Mouse (Mus musculus) neural tube, embryonic 14.5 days (tissue): ENCODE results near the gene Impdh2. TPM values are rescaled to one million over a fixed set of nuclear protein-coding genes. Genes with fewer than 3 reads are reported as not detected.

Experiments used
- ATAC-seq: fragments of 200-750 bp; cut with Nextera tagmentation; 2 replicates; pipeline ENCODE4 v1.8.0; 2017; ENCODE audit warnings: low read depth, mild to moderate bottlenecking, moderate TSS enrichment, moderate library complexity
- H3K27ac ChIP-seq: fragments of 300-500 bp; sonication (generic); 2 replicates; pipeline ENCODE4 v1.5.1; 2014; ENCODE audit warnings: low read depth, mild to moderate bottlenecking, control low read depth, low read length, moderate library complexity, mixed read lengths
- H3K27me3 ChIP-seq: fragments of 300-500 bp; sonication (generic); 2 replicates; pipeline ENCODE4 v1.6.1; 2014; ENCODE audit warnings: low read length; ENCODE audit not compliant: control insufficient read depth, insufficient read depth
- H3K36me3 ChIP-seq: fragments of 300-500 bp; sonication (generic); 2 replicates; pipeline ENCODE4 v1.6.1; 2014; ENCODE audit warnings: low read length, mixed read lengths; ENCODE audit not compliant: control insufficient read depth, insufficient read depth
- H3K4me1 ChIP-seq: fragments of 300-500 bp; sonication (generic); 2 replicates; pipeline ENCODE4 v1.6.1; 2014; ENCODE audit warnings: low read length; ENCODE audit not compliant: control insufficient read depth, insufficient read depth
- H3K4me2 ChIP-seq: fragments of 300-500 bp; sonication (generic); 2 replicates; pipeline ENCODE4 v1.6.1; 2014; ENCODE audit warnings: mild to moderate bottlenecking, low read depth, low read length, control low read depth
- H3K4me3 ChIP-seq: fragments of 300-500 bp; sonication (generic); 2 replicates; pipeline ENCODE4 v1.5.1; 2014; ENCODE audit warnings: low read depth, low read length, control low read depth, mixed read lengths
- H3K9ac ChIP-seq: fragments of 300-500 bp; sonication (generic); replicated peaks from 2 replicates; pipeline ENCODE4 v1.6.1; 2014; ENCODE audit warnings: low read depth, mild to moderate bottlenecking, control low read depth, low read length, mixed read lengths
- H3K9me3 ChIP-seq: fragments of 300-500 bp; sonication (generic); 2 replicates; pipeline ENCODE4 v1.6.1; 2016; ENCODE audit warnings: low read length; ENCODE audit not compliant: control insufficient read depth
- WGBS: fragments of 180-500 bp; shearing (Covaris S2); extraction: QIAGEN DNeasy Blood & Tissue Kit; methylation state at CpG from one replicate; pipeline ENCODE4 v1.1.7; 2014; 5-methylcytosine and 5-hydroxymethylcytosine counted together
- polyA plus RNA-seq: library from polyadenylated mRNA; unstranded; fragments of >200 nt; fragmentation: Nextera tagmentation; extraction: Ambion mirVana; gene quantifications from 2 replicates; pipeline ENCODE4 v1.2.1, GENCODE M21; 2014

Gene Impdh2
- polyA plus RNA-seq = 105 and 119 TPM in 2 replicates

GRCm38 (mm10) chr9:108560227-108560841, at the start of gene Impdh2:
Impdh2 (plus strand) TSS chr9:108560286.
- Histone ChIP-seq H3K4me2 (peak within 1 kb of the TSS; percentile 92), H3K27me3 (no peaks in the 10 kb centered on the region), H3K4me1 (no peaks in the 10 kb centered on the region; the same call in 1 of the 2 replicates), H3K27ac (peak within 1 kb of the TSS; percentile 74), H3K36me3 (peaks cover 46% of the 10 kb centered on the region), H3K4me3 (peak within 1 kb of the TSS; percentile 54), H3K9me3 (no peaks in the 10 kb centered on the region), H3K9ac (peak within 1 kb of the TSS; percentile 72)
- under 1% methylated on average over 51 of the region's 53 CpGs for WGBS
- peak; percentile 98 for ATAC-seq

GRCm38 (mm10) chr9:108516380-108517251, 43.5 kb upstream of the Impdh2 start, which contains the start of gene Qrich1:
Qrich1 (plus strand) TSS chr9:108516806.
- no peaks in the 10 kb centered on the region for H3K27me3 ChIP-seq
- peak within 1 kb of the TSS; percentile 99 for H3K4me3 ChIP-seq
- peaks cover 12% of the 10 kb centered on the region for H3K36me3 ChIP-seq
- H3K4me1 ChIP-seq = peaks cover 17% of the 10 kb centered on the region
- WGBS = 1% methylated on average over 55 of the region's 55 CpGs
- peak within 1 kb of the TSS; percentile 96 for H3K9ac ChIP-seq
- H3K27ac ChIP-seq = peak within 1 kb of the TSS; percentile 99
- H3K9me3 ChIP-seq = no peaks in the 10 kb centered on the region
- ATAC-seq = peak; percentile 96
- H3K4me2 ChIP-seq = peak within 1 kb of the TSS; percentile 64

GRCm38 (mm10) chr9:108517253-108517930, 42.7 kb upstream of the Impdh2 start:
- H3K9me3 ChIP-seq = no peaks in the 10 kb centered on the region
- H3K4me3 ChIP-seq = peak overlapping the region; percentile 99
- peak overlapping the region; percentile 96 for H3K9ac ChIP-seq
- ATAC-seq = peak; percentile 79
- peak overlapping the region; percentile 64 for H3K4me2 ChIP-seq
- H3K27me3 ChIP-seq = no peaks in the 10 kb centered on the region
- under 1% methylated on average over 63 of the region's 95 CpGs for WGBS
- peaks cover 17% of the 10 kb centered on the region for H3K4me1 ChIP-seq
- peaks cover 7% of the 10 kb centered on the region for H3K36me3 ChIP-seq
- H3K27ac ChIP-seq = peak overlapping the region; percentile 99

- ATAC-seq = peak; percentile 10; the same call in 1 of the 2 replicates
- Histone ChIP-seq H3K9ac (peak overlapping the region; percentile 96), H3K9me3 (no peaks in the 10 kb centered on the region), H3K4me1 (peaks cover 17% of the 10 kb centered on the region), H3K27ac (peak overlapping the region; percentile 99), H3K4me2 (peak overlapping the region; percentile 63), H3K4me3 (peak overlapping the region; percentile 99), H3K27me3 (no peaks in the 10 kb centered on the region), H3K36me3 (peaks cover 2% of the 10 kb centered on the region; the same call in 1 of the 2 replicates)
- WGBS = under 1% methylated on average over 13 of the region's 13 CpGs
These were observed 42.2 kb upstream of the Impdh2 start for GRCm38 (mm10) chr9:108517931-108518332.

GRCm38 (mm10) chr9:108521604-108522003, 38.5 kb upstream of the Impdh2 start:
- Histone ChIP-seq H3K4me2 (no peak overlapping the region), H3K9me3 (no peaks in the 10 kb centered on the region), H3K4me1 (peaks cover 17% of the 10 kb centered on the region), H3K4me3 (no peak overlapping the region), H3K9ac (no peak overlapping the region), H3K27me3 (no peaks in the 10 kb centered on the region), H3K27ac (no peak overlapping the region), H3K36me3 (no peaks in the 10 kb centered on the region)
- ATAC-seq = no peak
- 87% methylated on average over 2 of the region's 2 CpGs for WGBS

GRCm38 (mm10) chr9:108523341-108523740, 36.7 kb upstream of the Impdh2 start:
- H3K4me1 ChIP-seq = peaks cover 17% of the 10 kb centered on the region
- no peaks in the 10 kb centered on the region for H3K27me3 ChIP-seq
- no peaks in the 10 kb centered on the region for H3K9me3 ChIP-seq
- no peak for ATAC-seq
- H3K36me3 ChIP-seq = peaks cover under 1% of the 10 kb centered on the region; the same call in 1 of the 2 replicates
- 97% methylated on average over 4 of the region's 4 CpGs for WGBS
- no peak overlapping the region for H3K4me2 ChIP-seq
- H3K9ac ChIP-seq = no peak overlapping the region
- no peak overlapping the region for H3K27ac ChIP-seq
- no peak overlapping the region for H3K4me3 ChIP-seq

- WGBS = 86% methylated on average over 3 of the region's 3 CpGs
These were observed 34.7 kb upstream of the Impdh2 start for GRCm38 (mm10) chr9:108525400-108525799.

GRCm38 (mm10) chr9:108530954-108531353, 29.1 kb upstream of the Impdh2 start:
- Histone ChIP-seq H3K27me3 (no peaks in the 10 kb centered on the region), H3K4me3 (no peak overlapping the region), H3K4me2 (no peak overlapping the region), H3K36me3 (peaks cover 64% of the 10 kb centered on the region), H3K27ac (no peak overlapping the region), H3K9ac (no peak overlapping the region), H3K4me1 (no peaks in the 10 kb centered on the region), H3K9me3 (no peaks in the 10 kb centered on the region)
- ATAC-seq = no peak
- 100% methylated on average over 1 of the region's 1 CpGs for WGBS

More at GRCm38 (mm10) chr9:108525400-108525799, 34.7 kb upstream of the Impdh2 start:
- Histone ChIP-seq H3K4me3 (no peak overlapping the region), H3K36me3 (peaks cover 20% of the 10 kb centered on the region), H3K4me1 (peaks cover 1% of the 10 kb centered on the region; the same call in 1 of the 2 replicates), H3K4me2 (no peak overlapping the region), H3K27ac (no peak overlapping the region), H3K9ac (no peak overlapping the region), H3K9me3 (no peaks in the 10 kb centered on the region), H3K27me3 (no peaks in the 10 kb centered on the region)
- no peak for ATAC-seq
